Mouse (Mus musculus) liver, embryonic 14.5 days (tissue): ENCODE measurements around the gene Tmem104. TPM values are rescaled to one million over a fixed set of nuclear protein-coding genes. Genes with fewer than 3 reads are reported as not detected.
A peak's percentile ranks its signal among the peaks of the same experiment; 100 is the strongest.

Experiments
- ATAC-seq: fragments of 200-750 bp; cut with Nextera tagmentation; 2 replicates; pipeline ENCODE4 v1.8.0; 2017; ENCODE audit warnings: moderate number of reproducible peaks, mild to moderate bottlenecking, moderate library complexity; ENCODE audit not compliant: insufficient read depth
- DNase-seq, 3 experiments: peaks; one replicate each; pipeline ENCODE4 v3.0.0-alpha.2; 2012 to 2013; ENCODE audit warnings: low read depth in 3 of 3, low spot score in 3 of 3
- H3K27ac ChIP-seq: fragments of 300-500 bp; sonication (generic); 2 replicates; pipeline ENCODE4 v1.5.1; 2014; ENCODE audit warnings: moderate library complexity, mild to moderate bottlenecking, control low read depth, inconsistent platforms
- H3K27me3 ChIP-seq: fragments of 300-500 bp; sonication (generic); 2 replicates; pipeline ENCODE4 v1.6.1; 2014; ENCODE audit warnings: mild to moderate bottlenecking, low read length, moderate library complexity; ENCODE audit not compliant: control insufficient read depth, insufficient read depth
- H3K36me3 ChIP-seq: fragments of 300-500 bp; sonication (generic); replicated peaks from 2 replicates; pipeline ENCODE4 v1.6.1; 2014; ENCODE audit warnings: low read depth; ENCODE audit not compliant: control insufficient read depth, insufficient read depth
- H3K4me1 ChIP-seq, 2 experiments: fragments of 200-500 bp in 1 of 2; fragments of 300-500 bp in 1 of 2; sonication (generic) in 1 of 2; replicated peaks; 2 replicates each; pipeline ENCODE4 v1.6.1; 2012 to 2014; ENCODE audit warnings: antibody characterized with exemption in 1 of 2, inconsistent platforms in 1 of 2, low read length in 1 of 2; ENCODE audit not compliant: control insufficient read depth in 2 of 2, insufficient read depth in 2 of 2
- H3K4me2 ChIP-seq: fragments of 300-500 bp; sonication (generic); 2 replicates; pipeline ENCODE4 v1.6.1; 2014; ENCODE audit warnings: low read depth, mild to moderate bottlenecking, control low read depth, moderate library complexity
- H3K4me3 ChIP-seq, 2 experiments: fragments of 200-500 bp in 1 of 2; fragments of 300-500 bp in 1 of 2; sonication (generic) in 1 of 2; 2 replicates each; pipeline ENCODE4 v1.5.1; 2012 to 2014; ENCODE audit warnings: low read depth in 2 of 2, low read length in 2 of 2, mild to moderate bottlenecking in 2 of 2, control low read depth in 1 of 2, inconsistent platforms in 1 of 2, moderate library complexity in 1 of 2; ENCODE audit not compliant: insufficient read depth in 1 of 2
- H3K9ac ChIP-seq: fragments of 300-500 bp; sonication (generic); replicated peaks from 2 replicates; pipeline ENCODE4 v1.6.1; 2014; ENCODE audit warnings: mild to moderate bottlenecking, control low read depth, moderate library complexity
- H3K9me3 ChIP-seq: fragments of 300-500 bp; sonication (generic); 2 replicates; pipeline ENCODE4 v1.6.1; 2016; ENCODE audit warnings: low read length, mixed read lengths; ENCODE audit not compliant: control insufficient read depth
- CTCF ChIP-seq: IDR thresholded peaks from 2 replicates; pipeline ENCODE4 v1.5.1; 2016; ENCODE audit warnings: antibody characterized with exemption, low read depth, control low read depth
- EP300 ChIP-seq: IDR thresholded peaks from 2 replicates; pipeline ENCODE4 v1.6.1; 2016; ENCODE audit warnings: antibody characterized with exemption, low read depth
- WGBS: fragments of 180-500 bp; shearing (Covaris S2); extraction: QIAGEN DNeasy Blood & Tissue Kit; methylation state at CpG from one replicate; pipeline ENCODE4 v1.1.7; 2014; ENCODE audit not compliant: insufficient replicate concordance; 5-methylcytosine and 5-hydroxymethylcytosine counted together
- polyA plus RNA-seq, 2 experiments: library from polyadenylated mRNA; depleted of rRNA in 1 of 2; stranded (reverse) in 1 of 2; unstranded in 1 of 2; fragments of >200 nt; fragmentation: Nextera tagmentation in 1 of 2; extraction: Ambion mirVana in 1 of 2; gene quantifications; 2 replicates each; pipeline versions ENCODE4 v1.2.1 to v1.2.3; 2012 to 2014

Tmem104 gene
- polyA plus RNA-seq, 2 experiments, result 1.7 to 4.0 TPM

- ATAC-seq (no peak), DNase-seq (no peak)
- Histone ChIP-seq H3K27me3 (no peaks in the 10 kb centered on the region), H3K9ac (no peak overlapping the region), H3K4me1 (peaks cover 14 to 24% of the 10 kb centered on the region in 2 experiments), H3K27ac (no peak overlapping the region), H3K9me3 (no peaks in the 10 kb centered on the region), H3K36me3 (no peaks in the 10 kb centered on the region), H3K4me3 (no peak overlapping the region), H3K4me2 (no peak overlapping the region)
- no peak for TF ChIP-seq CTCF
- WGBS, result 67% methylated on average over 8 of the region's 8 CpGs
Measured at GRCm38 (mm10) chr11:115197558-115197957, 10.3 kb downstream of the Tmem104 start.

GRCm38 (mm10) chr11:115198932-115199384 is 11.7 kb downstream of the Tmem104 start:
- Histone ChIP-seq H3K36me3 (no peaks in the 10 kb centered on the region), H3K4me1 (peaks cover 14 to 23% of the 10 kb centered on the region in 2 experiments), H3K9me3 (no peaks in the 10 kb centered on the region), H3K9ac (no peak overlapping the region), H3K27ac (no peak overlapping the region), H3K4me3 (no peak overlapping the region), H3K27me3 (no peaks in the 10 kb centered on the region), H3K4me2 (no peak overlapping the region)
- TF ChIP-seq CTCF, result no peak
- DNase-seq (no peak), ATAC-seq (no peak)
- WGBS, result 79% methylated on average over 12 of the region's 12 CpGs

GRCm38 (mm10) chr11:115200520-115200919 is 13.2 kb downstream of the Tmem104 start:
- Histone ChIP-seq H3K9me3 (no peaks in the 10 kb centered on the region), H3K27ac (no peak overlapping the region)

GRCm38 (mm10) chr11:115202316-115202715 is 15.0 kb downstream of the Tmem104 start:
- no peak for DNase-seq
- TF ChIP-seq EP300, result no peak
- TF ChIP-seq CTCF, result peak; percentile 93
- no peak overlapping the region for H3K4me3 ChIP-seq
- H3K4me1 ChIP-seq, result no peaks in the 10 kb centered on the region
- H3K9ac ChIP-seq, result no peak overlapping the region
- no peaks in the 10 kb centered on the region for H3K9me3 ChIP-seq
- no peaks in the 10 kb centered on the region for H3K36me3 ChIP-seq
- ATAC-seq, result peak; percentile 57; the same call in 1 of the 2 replicates
- H3K27ac ChIP-seq, result no peak overlapping the region
- no peak overlapping the region for H3K4me2 ChIP-seq
- H3K27me3 ChIP-seq, result no peaks in the 10 kb centered on the region
- WGBS, result 19% methylated on average over 12 of the region's 12 CpGs

More at GRCm38 (mm10) chr11:115200520-115200919, 13.2 kb downstream of the Tmem104 start:
- WGBS, result 69% methylated on average over 4 of the region's 4 CpGs
- TF ChIP-seq CTCF, result no peak
- TF ChIP-seq EP300, result no peak
- DNase-seq (no peak), ATAC-seq (no peak)
- Histone ChIP-seq H3K36me3 (no peaks in the 10 kb centered on the region), H3K27me3 (no peaks in the 10 kb centered on the region), H3K4me3 (no peak overlapping the region), H3K4me1 (peaks cover 5 to 10% of the 10 kb centered on the region in 2 experiments), H3K4me2 (no peak overlapping the region), H3K9ac (no peak overlapping the region)

DNA sequence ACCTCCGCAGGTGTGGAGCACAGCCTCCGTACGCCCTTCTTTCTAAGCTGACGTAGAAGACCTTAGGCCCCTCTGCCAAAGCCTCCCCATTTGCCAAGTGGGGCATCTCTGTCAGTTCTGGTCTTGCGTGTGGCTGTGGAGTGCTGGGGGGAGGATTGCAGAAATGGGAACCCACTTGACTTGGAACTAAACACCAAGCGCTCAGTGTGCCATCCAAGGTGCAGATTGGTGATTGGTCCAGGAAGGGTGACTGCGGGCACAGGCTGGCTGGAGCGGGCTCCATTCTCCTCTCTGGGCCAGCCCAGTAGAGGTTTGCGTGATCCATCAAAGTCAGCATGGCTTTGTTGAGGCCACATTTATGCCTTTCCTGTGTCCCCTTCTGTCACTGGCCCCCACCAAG is 15.5 kb downstream of the Tmem104 start:
- Histone ChIP-seq H3K9ac (no peak overlapping the region), H3K27ac (no peak overlapping the region), H3K4me3 (no peak overlapping the region), H3K4me2 (no peak overlapping the region), H3K9me3 (no peaks in the 10 kb centered on the region), H3K27me3 (no peaks in the 10 kb centered on the region), H3K4me1 (no peaks in the 10 kb centered on the region), H3K36me3 (no peaks in the 10 kb centered on the region)
- TF ChIP-seq CTCF, result no peak
- no peak for TF ChIP-seq EP300
- ATAC-seq, result no peak
- 84% methylated on average over 9 of the region's 9 CpGs for WGBS
- no peak for DNase-seq
